Mouse (Mus musculus) hindbrain, embryonic 13.5 days (tissue): ENCODE results near the gene Lrriq4. TPM values are rescaled to one million over a fixed set of nuclear protein-coding genes. Genes with fewer than 3 reads are reported as not detected.
"Not testable (repeated sequence)": the region's sequence is repeated elsewhere in the genome, so short reads cannot be mapped to it uniquely, and the experiment has no call there.

Source experiments
- ATAC-seq: fragments of 200-750 bp; cut with Nextera tagmentation; 2 replicates; pipeline ENCODE4 v1.8.0; 2017; ENCODE audit warnings: moderate TSS enrichment; ENCODE audit not compliant: low FRiP score
- H3K27ac ChIP-seq: fragments of 300-500 bp; sonication (generic); 2 replicates; pipeline ENCODE4 v1.5.1; 2015; ENCODE audit warnings: inconsistent platforms, mild to moderate bottlenecking, moderate library complexity
- H3K27me3 ChIP-seq: fragments of 300-500 bp; sonication (generic); 2 replicates; pipeline ENCODE4 v1.6.1; 2015; ENCODE audit warnings: mild to moderate bottlenecking, inconsistent platforms
- H3K36me3 ChIP-seq: fragments of 300-500 bp; sonication (generic); 2 replicates; pipeline ENCODE4 v1.6.1; 2015; ENCODE audit warnings: mild to moderate bottlenecking, inconsistent platforms
- H3K4me1 ChIP-seq: fragments of 300-500 bp; sonication (generic); replicated peaks from 2 replicates; pipeline ENCODE4 v1.6.1; 2015; ENCODE audit warnings: inconsistent platforms
- H3K4me2 ChIP-seq: fragments of 300-500 bp; sonication (generic); 2 replicates; pipeline ENCODE4 v1.6.1; 2015; ENCODE audit warnings: inconsistent platforms, mild to moderate bottlenecking, moderate library complexity
- H3K4me3 ChIP-seq: fragments of 300-500 bp; sonication (generic); 2 replicates; pipeline ENCODE4 v1.5.1; 2015; ENCODE audit warnings: mild to moderate bottlenecking, inconsistent platforms
- H3K9ac ChIP-seq: fragments of 300-500 bp; sonication (generic); 2 replicates; pipeline ENCODE4 v1.6.1; 2015; ENCODE audit warnings: mild to moderate bottlenecking, inconsistent platforms
- H3K9me3 ChIP-seq: fragments of 300-500 bp; sonication (generic); 2 replicates; pipeline ENCODE4 v1.6.1; 2016; ENCODE audit warnings: inconsistent platforms
- WGBS: fragments of 180-500 bp; shearing (Covaris S2); methylation state at CpG from one replicate; pipeline ENCODE4 v1.1.7; 2015; 5-methylcytosine and 5-hydroxymethylcytosine counted together
- polyA plus RNA-seq: library from polyadenylated mRNA; unstranded; fragments of >200 nt; fragmentation: Nextera tagmentation; extraction: Ambion mirVana; gene quantifications from 2 replicates; pipeline ENCODE4 v1.2.1, GENCODE M21; 2015

The Lrriq4 gene
- polyA plus RNA-seq, 1 experiment from 2014 or later, result 0.06 TPM

DNA sequence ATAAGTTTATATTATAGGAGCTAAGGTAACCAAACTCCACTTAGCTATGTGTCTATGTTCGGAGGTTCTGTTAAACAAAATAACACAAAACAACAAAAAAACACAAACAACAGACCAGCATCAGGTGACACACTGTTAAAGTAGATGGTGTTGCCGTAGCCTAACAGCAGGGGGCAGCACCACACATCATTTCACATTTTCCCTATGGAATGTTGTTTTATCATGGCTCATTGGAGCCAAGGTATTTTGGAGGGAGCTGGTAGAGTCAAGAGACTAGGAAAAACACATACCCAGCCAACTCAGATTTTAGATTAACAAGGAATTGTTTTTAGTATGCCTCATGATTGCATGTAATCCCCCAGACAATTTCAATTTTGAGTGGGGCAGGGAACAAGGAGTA lies 52.0 kb downstream of the Lrriq4 start:
- Histone ChIP-seq H3K4me2 (no peak overlapping the region), H3K27ac (no peak overlapping the region), H3K27me3 (no peaks in the 10 kb centered on the region), H3K4me3 (no peak overlapping the region), H3K36me3 (no peaks in the 10 kb centered on the region), H3K4me1 (no peaks in the 10 kb centered on the region), H3K9ac (no peak overlapping the region), H3K9me3 (no peaks in the 10 kb centered on the region)
- WGBS, result 15% methylated on average over 2 of the region's 2 CpGs
- ATAC-seq, result no peak

DNA sequence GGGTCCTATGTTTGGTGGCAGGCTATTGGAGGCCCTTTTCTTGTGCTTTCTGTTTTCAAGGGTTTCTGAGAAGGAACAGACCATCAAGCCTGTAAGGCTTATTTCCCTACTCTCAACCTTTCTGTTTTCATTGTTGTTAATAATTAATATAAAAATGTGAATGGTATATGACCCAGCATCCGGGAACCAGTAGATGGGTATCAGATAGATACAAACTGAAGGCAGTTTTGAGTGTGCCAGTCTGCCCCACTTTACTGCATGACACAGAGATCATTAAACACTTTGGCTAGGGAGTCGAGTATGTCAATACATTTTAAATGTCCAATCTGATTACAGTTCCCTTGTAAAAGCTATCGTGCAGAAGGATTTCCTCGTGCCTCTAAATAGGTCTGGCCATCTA lies 53.6 kb downstream of the Lrriq4 start:
- H3K27me3 ChIP-seq, result no peaks in the 10 kb centered on the region
- no peak overlapping the region for H3K4me3 ChIP-seq
- no peak overlapping the region for H3K27ac ChIP-seq
- no peaks in the 10 kb centered on the region for H3K4me1 ChIP-seq
- no peaks in the 10 kb centered on the region for H3K36me3 ChIP-seq
- H3K9me3 ChIP-seq, result no peaks in the 10 kb centered on the region
- no peak for ATAC-seq
- H3K9ac ChIP-seq, result no peak overlapping the region
- 62% methylated on average over 4 of the region's 4 CpGs for WGBS
- no peak overlapping the region for H3K4me2 ChIP-seq

DNA sequence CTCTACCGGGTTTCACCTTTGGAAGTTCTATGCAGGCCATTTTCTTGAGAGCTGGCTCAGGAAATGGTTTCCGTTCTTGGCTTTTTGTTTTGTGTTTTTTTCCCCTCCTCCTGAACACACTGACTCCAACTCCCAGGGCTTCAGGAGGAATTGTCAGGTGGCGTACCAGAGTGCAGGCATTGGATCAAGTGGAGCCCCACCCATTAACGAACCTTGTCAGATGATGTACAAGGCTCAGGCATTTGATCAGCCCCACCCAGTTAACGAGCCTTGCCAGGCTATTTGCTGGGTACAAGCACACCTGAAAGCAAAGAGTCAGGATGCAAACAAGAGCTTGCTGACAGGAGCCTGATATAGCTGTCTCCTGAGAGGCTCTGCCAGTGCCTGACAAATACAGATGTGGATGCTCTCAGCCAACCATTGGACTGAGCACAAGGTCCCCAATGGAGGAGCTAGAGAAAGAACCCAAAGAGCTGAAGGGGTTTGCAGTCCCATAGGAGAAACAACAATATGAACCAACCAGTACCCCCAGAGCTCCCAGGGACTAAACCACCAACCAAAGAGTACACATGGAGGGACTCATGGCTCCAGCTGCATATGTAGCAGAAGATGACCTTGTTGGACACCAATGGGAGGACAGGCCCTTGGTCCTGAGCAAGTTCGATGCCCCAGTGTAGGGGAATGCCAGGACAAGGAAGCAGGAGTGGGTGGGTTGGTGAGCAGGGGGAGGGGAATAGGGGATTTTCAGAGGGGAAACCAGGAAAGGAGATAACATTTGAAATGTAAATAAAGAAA lies 55.6 kb downstream of the Lrriq4 start, which contains the start of gene Lrrc31:
Gene Lrrc31 (minus strand): TSS at position 133 of the 795 bp plus-strand sequence.
- H3K4me2 ChIP-seq, H3K4me3 ChIP-seq, H3K27ac ChIP-seq, H3K36me3 ChIP-seq, H3K9me3 ChIP-seq, H3K4me1 ChIP-seq, H3K27me3 ChIP-seq, H3K9ac ChIP-seq, ATAC-seq: not testable (repeated sequence)
- 88% methylated on average over 6 of the region's 6 CpGs for WGBS

DNA sequence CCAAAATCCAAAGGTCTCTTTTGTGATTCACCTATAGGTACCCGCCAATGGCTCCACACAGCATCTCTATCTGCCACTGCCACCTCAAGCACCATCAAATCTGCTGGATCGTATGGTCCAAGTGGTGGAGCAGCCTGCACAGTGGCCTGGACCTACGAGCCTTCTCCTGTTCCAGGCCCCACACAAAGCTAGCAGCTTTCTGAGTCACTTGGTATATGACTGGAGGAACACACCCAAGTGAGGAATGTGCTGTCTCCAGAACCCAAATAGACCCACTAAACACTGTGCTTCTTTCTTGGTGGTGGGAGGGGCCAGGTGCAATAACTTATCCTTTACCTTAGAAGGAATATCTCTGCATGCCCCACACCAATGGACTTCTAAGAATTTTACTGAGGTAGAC lies 61.7 kb downstream of the Lrriq4 start:
- H3K4me2 ChIP-seq, result no peak overlapping the region
- no peak for ATAC-seq
- H3K9me3 ChIP-seq, result no peaks in the 10 kb centered on the region
- 86% methylated on average over 3 of the region's 3 CpGs for whole genome bisulfite sequencing
- H3K9ac ChIP-seq, result no peak overlapping the region
- no peak overlapping the region for H3K27ac ChIP-seq
- no peaks in the 10 kb centered on the region for H3K36me3 ChIP-seq
- H3K4me1 ChIP-seq, result no peaks in the 10 kb centered on the region
- H3K27me3 ChIP-seq, result no peaks in the 10 kb centered on the region
- no peak overlapping the region for H3K4me3 ChIP-seq

DNA sequence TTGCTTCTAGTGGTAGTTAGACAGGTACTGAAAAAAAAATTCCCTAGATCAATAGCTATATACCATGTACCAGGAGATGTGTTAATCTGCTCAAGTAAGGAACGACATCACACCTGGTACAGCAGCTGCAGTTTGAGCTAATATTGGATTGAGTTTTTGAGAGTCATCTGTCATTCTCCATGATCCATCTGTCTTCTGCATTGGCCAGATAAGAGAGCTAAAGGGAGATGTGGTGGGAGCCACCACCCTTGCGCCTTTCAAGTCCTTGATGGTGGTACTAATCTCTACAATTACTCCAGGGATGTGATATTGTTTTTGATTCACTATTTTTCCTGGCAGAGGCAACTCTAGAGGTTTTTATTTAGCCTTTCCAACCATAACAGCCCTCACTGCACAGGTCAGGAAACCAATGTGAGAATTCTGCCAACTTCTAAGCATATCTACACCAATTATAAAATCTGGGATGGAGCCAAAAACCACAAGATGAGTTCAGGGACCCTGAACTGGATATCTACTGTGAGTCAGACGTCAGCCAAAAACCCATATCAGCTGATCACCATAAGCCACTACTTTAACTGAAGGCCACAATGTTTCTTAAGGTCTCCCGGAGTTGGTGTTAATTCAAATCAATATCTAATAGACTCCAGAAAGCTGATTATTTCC lies 62.4 kb downstream of the Lrriq4 start:
- Histone ChIP-seq H3K27ac (no peak overlapping the region), H3K9me3 (no peaks in the 10 kb centered on the region), H3K4me1 (no peaks in the 10 kb centered on the region), H3K4me2 (no peak overlapping the region), H3K27me3 (no peaks in the 10 kb centered on the region), H3K36me3 (no peaks in the 10 kb centered on the region), H3K4me3 (no peak overlapping the region), H3K9ac (no peak overlapping the region)
- 90% methylated on average over 4 of the region's 4 CpGs for WGBS
- no peak for ATAC-seq

DNA sequence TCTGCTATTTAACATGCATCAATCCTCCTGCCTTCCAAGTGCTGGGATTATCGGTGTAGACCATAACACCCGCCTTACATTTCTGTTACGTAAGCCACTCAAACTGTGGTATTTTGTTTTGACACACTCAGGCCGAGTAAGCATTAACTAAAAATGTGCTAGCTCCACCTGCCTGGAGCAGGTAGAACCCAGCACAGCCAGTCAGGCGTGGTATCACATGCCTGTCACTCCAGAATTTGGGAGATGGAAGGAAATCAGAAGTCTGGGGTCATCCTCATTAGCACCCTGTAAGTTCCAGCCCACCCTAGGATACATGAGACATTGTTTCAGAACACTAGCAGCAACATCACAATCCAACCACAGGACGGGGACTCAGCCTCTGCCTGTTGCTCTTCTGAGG lies 65.9 kb downstream of the Lrriq4 start:
- Histone ChIP-seq H3K4me1 (no peaks in the 10 kb centered on the region), H3K4me3 (no peak overlapping the region), H3K9me3 (no peaks in the 10 kb centered on the region), H3K27ac (no peak overlapping the region), H3K9ac (no peak overlapping the region), H3K4me2 (no peak overlapping the region), H3K27me3 (no peaks in the 10 kb centered on the region), H3K36me3 (no peaks in the 10 kb centered on the region)
- 87% methylated on average over 6 of the region's 6 CpGs for WGBS
- no peak for ATAC-seq

DNA sequence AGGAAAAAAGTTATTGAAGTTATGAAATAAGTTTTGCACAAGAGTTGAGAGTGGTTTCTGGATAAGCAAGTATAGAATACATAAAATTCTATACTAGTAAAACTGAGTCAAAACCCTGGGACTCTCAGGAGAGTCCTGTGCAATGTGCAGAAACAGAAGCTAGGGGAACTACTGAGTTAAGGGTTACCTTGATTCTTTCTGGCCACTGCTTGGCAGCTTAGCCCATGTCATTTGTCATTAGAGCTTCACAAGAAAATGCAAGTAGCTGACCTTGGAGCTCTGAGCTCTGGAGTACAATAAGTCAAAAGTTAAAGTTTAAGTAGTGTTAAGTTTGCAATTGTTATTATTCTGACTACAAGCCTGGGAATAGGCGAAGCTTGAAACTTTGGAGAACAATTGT lies 69.0 kb downstream of the Lrriq4 start:
- H3K4me2 ChIP-seq, result no peak overlapping the region
- no peaks in the 10 kb centered on the region for H3K36me3 ChIP-seq
- H3K9me3 ChIP-seq, result no peaks in the 10 kb centered on the region
- H3K27ac ChIP-seq, result no peak overlapping the region
- H3K4me1 ChIP-seq, result no peaks in the 10 kb centered on the region
- H3K27me3 ChIP-seq, result no peaks in the 10 kb centered on the region
- no peak for ATAC-seq
- H3K9ac ChIP-seq, result no peak overlapping the region
- H3K4me3 ChIP-seq, result no peak overlapping the region
- WGBS, result 89% methylated on average over 1 of the region's 1 CpGs

DNA sequence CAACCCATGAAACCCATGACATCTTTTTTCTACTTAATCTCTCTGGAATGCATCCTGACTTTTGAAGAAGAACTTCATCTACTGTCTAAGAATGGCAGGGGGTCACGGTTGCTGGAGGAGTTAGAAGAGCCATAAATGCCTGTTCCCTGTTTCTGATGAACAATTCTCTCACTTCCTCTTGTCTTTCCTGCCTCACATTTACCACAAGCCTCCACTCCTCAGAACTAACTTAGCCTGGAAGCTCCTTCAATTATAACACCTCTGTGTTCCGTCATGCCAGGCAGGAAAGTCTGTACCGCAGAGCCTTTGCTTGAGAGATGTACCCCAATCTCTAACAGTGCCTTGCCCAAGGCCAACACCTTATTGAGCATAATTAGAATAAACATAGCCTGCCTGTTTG lies 74.3 kb downstream of the Lrriq4 start:
- 95% methylated on average over 3 of the region's 3 CpGs for WGBS
- peaks cover 4% of the 10 kb centered on the region; the same call in 1 of the 2 replicates for H3K4me1 ChIP-seq
- no peaks in the 10 kb centered on the region for H3K9me3 ChIP-seq

More for the DNA sequence above, 74.3 kb downstream of the Lrriq4 start:
- no peak for ATAC-seq
- Histone ChIP-seq H3K4me3 (no peak overlapping the region), H3K9ac (no peak overlapping the region), H3K4me2 (no peak overlapping the region), H3K36me3 (no peaks in the 10 kb centered on the region), H3K27ac (no peak overlapping the region), H3K27me3 (no peaks in the 10 kb centered on the region)

Other genes with a start within 250 kb of the Lrriq4 start
- gene Mecom, start 96.5 kb upstream of the Lrriq4 start, polyA plus RNA-seq, result 12.3 and 18.4 TPM in 2 replicates
- 0.25 and 0.28 TPM in 2 replicates for gene Actrt3, start 44.6 kb upstream of the Lrriq4 start, polyA plus RNA-seq
- 34.6 and 35.0 TPM in 2 replicates for gene Mynn, start 42.4 kb upstream of the Lrriq4 start, polyA plus RNA-seq
- gene Lrrc34, start 3.4 kb downstream of the Lrriq4 start, polyA plus RNA-seq, result 1.8 and 2.4 TPM in 2 replicates
- gene Lrrc31, start 55.3 kb downstream of the Lrriq4 start, polyA plus RNA-seq, result 0.25 and 0.39 TPM in 2 replicates
- not detected in 2 replicates for gene Samd7, start 101.8 kb downstream of the Lrriq4 start, polyA plus RNA-seq
- 104 and 107 TPM in 2 replicates for gene Sec62, start 148.4 kb downstream of the Lrriq4 start, polyA plus RNA-seq
- gene Gpr160, start 211.4 kb downstream of the Lrriq4 start, polyA plus RNA-seq, result 1.1 and 1.8 TPM in 2 replicates